Mouse (Mus musculus) layer of hippocampus, adult 6 months (tissue): Measurements from ENCODE around the gene Papola. TPM values are rescaled to one million over a fixed set of nuclear protein-coding genes. Genes with fewer than 3 reads are reported as not detected.

Experiments used
- long read RNA-seq, 2 experiments: library from polyadenylated mRNA; unstranded; transcript quantifications; one replicate each; pipeline ENCODE4 v2.0.0; 2019 to 2020
- microRNA-seq: library from miRNA; unstranded; fragments of <30 nt; microRNA quantifications from one replicate; pipeline ENCODE4 v1.2.0, GENCODE M21; 2020
- polyA plus RNA-seq: library from polyadenylated mRNA; unstranded; fragments of <200 nt; fragmentation: Nextera tagmentation; gene quantifications from 2 replicates; pipeline ENCODE4 v1.2.3, GENCODE M21; 2021

Papola gene
- polyA plus RNA-seq: 65.9 and 66.7 TPM in 2 replicates
- long read RNA-seq, experiment 1, full-length matches to known transcripts: 50 of 91 reads
- long read RNA-seq, experiment 1, partial matches to known transcripts: 27 of 91 reads
- long read RNA-seq, experiment 1, other reads (novel, unspliced or antisense): 14 of 91 reads
- long read RNA-seq, experiment 2, full-length matches to known transcripts: 194 of 261 reads
- long read RNA-seq, experiment 2, partial matches to known transcripts: 29 of 261 reads
- long read RNA-seq, experiment 2, other reads (novel, unspliced or antisense): 38 of 261 reads

GRCm38 (mm10) chr12:105784196-105784999 lies at the start of gene Papola:
Gene Papola, plus strand, starts transcription at chr12:105784694.

Small RNAs within 50 kb of the gene (microRNA-seq; reads per million reads assigned to microRNA genes)
- gene Gm22120: not detected

Other genes with a start within 250 kb of the Papola start
- gene Bdkrb2, start 221.5 kb upstream of the Papola start, polyA plus RNA-seq: 0.05 and 0.11 TPM in 2 replicates
- 0.69 TPM in 1 of 2 replicates, not detected in the other for gene Bdkrb1, start 181.6 kb upstream of the Papola start, polyA plus RNA-seq
- gene Gskip, start 99.9 kb upstream of the Papola start, polyA plus RNA-seq: 54.3 and 59.2 TPM in 2 replicates
- gene Atg2b, start 99.5 kb upstream of the Papola start, polyA plus RNA-seq: 9.3 and 11.6 TPM in 2 replicates
- 0.68 and 1.6 TPM in 2 replicates for gene Ak7, start 78.7 kb upstream of the Papola start, polyA plus RNA-seq
- 12.4 and 12.5 TPM in 2 replicates for gene Vrk1, start 225.5 kb downstream of the Papola start, polyA plus RNA-seq